Mouse (Mus musculus) lung, postnatal 0 days (tissue): ENCODE results near the gene Celf2.
"Not testable (repeated sequence)": the region's sequence is repeated elsewhere in the genome, so short reads cannot be mapped to it uniquely, and the experiment has no call there.

Experiments
- CTCF ChIP-seq: IDR thresholded peaks from 2 replicates; pipeline ENCODE4 v1.5.1; 2016; ENCODE audit warnings: antibody characterized with exemption, mild to moderate bottlenecking
- EP300 ChIP-seq: IDR thresholded peaks from 2 replicates; pipeline ENCODE4 v1.6.1; 2016; ENCODE audit warnings: antibody characterized with exemption, mild to moderate bottlenecking, control low read depth

DNA sequence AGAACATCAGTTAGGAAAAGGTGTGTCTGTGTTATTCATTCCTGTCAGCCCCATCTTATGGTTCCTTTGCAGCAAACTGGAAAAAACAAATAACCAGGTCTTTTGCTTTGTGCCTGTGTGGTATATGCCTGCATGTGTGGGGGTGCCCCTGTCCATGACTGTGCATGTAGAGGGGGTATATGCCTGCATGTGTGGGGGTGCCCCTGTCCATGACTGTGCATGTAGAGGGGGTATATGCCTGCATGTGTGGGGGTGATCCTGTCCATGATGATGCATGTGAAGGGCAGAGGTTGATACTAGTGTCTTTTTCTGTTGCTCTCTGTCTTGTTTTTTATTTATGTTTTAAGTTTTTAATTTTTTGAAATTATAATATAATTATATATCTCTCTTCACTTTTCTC, 246.7 kb downstream of the Celf2 start:
- not testable (repeated sequence) for TF ChIP-seq EP300, CTCF
